Mouse (Mus musculus) left cerebral cortex, adult 2 months (tissue): Measurements from ENCODE around the gene Fpr-rs7. TPM values are rescaled to one million over a fixed set of nuclear protein-coding genes. Genes with fewer than 3 reads are reported as not detected.

Source experiments
- DNase-seq, 2 experiments: peaks; one replicate each; pipeline ENCODE4 v3.0.0; 2021 to 2022; ENCODE audit warnings: low spot score in 2 of 2, mixed read lengths in 1 of 2; ENCODE audit errors: extremely low spot score in 1 of 2
- H3K27ac ChIP-seq: fragments of 200-600 bp; 2 replicates; pipeline ENCODE4 v1.8.1; 2022
- H3K4me3 ChIP-seq: fragments of 200-600 bp; 2 replicates; pipeline ENCODE4 v1.8.1; 2022
- CTCF ChIP-seq: fragments of 200-600 bp; IDR thresholded peaks from 2 replicates; pipeline ENCODE4 v1.8.1; 2022; ENCODE audit warnings: antibody characterized with exemption, mild to moderate bottlenecking, moderate library complexity
- intact Hi-C: fragments of 180-260 bp; cut with DNase I; formaldehyde crosslinking; loops from one replicate; pipeline ENCODE4 v1.15.1; 2025
- long read RNA-seq, 2 experiments: library from polyadenylated mRNA; stranded (forward); transcript quantifications; one replicate each; pipeline ENCODE4 v2.0.0; 2021; ENCODE audit warnings: borderline mapping rate in 2 of 2
- total RNA-seq, 2 experiments: library from RNA; stranded (reverse); gene quantifications; 2 replicates each; pipeline ENCODE4 v1.2.3; 2021

The Fpr-rs7 gene
- total RNA-seq, result not detected
- long read RNA-seq, experiment 1, result 0 reads
- long read RNA-seq, experiment 2, result 0 reads

- no peak for TF ChIP-seq CTCF
- Histone ChIP-seq H3K4me3 (no peak within 1 kb of the TSS), H3K27ac (no peak within 1 kb of the TSS)
- DNase-seq, result no peak
- intact Hi-C loops, result no loop called here
These were observed at the start of gene Fpr-rs7 for GRCm38 (mm10) chr17:20114126-20114525. TSS of gene Fpr-rs7 (minus strand) at chr17:20114226.

GRCm38 (mm10) chr17:20074090-20074489, 39.9 kb downstream of the Fpr-rs7 start:
- no peak for DNase-seq
- H3K27ac ChIP-seq, result no peak overlapping the region
- intact Hi-C loops, result no loop called here
- no peak overlapping the region for H3K4me3 ChIP-seq
- TF ChIP-seq CTCF, result no peak

- no peak for TF ChIP-seq CTCF
- intact Hi-C loops, result no loop called here
- no peak for DNase-seq
- Histone ChIP-seq H3K27ac (no peak overlapping the region), H3K4me3 (no peak overlapping the region)
These were observed 42.2 kb downstream of the Fpr-rs7 start for GRCm38 (mm10) chr17:20071656-20072396.

Other genes with a start within 250 kb of the Fpr-rs7 start
- gene Vmn2r104, start 65.9 kb downstream of the Fpr-rs7 start, total RNA-seq, result not detected
- gene Fpr-rs6, start 68.9 kb upstream of the Fpr-rs7 start, total RNA-seq, result not detected
- not detected for gene Vmn2r105, start 120.8 kb upstream of the Fpr-rs7 start, total RNA-seq
- not detected for gene Vmn2r106, start 171.3 kb upstream of the Fpr-rs7 start, total RNA-seq
- gene Vmn2r107, start 231.0 kb upstream of the Fpr-rs7 start, total RNA-seq, result not detected